Mouse (Mus musculus) CD4-positive, CD25-positive, alpha-beta regulatory T cell, adult 4 months (primary cell): Measurements from ENCODE around the gene Obp2b. TPM values are rescaled to one million over a fixed set of nuclear protein-coding genes. Genes with fewer than 3 reads are reported as not detected.
"Not testable (repeated sequence)": the region's sequence is repeated elsewhere in the genome, so short reads cannot be mapped to it uniquely, and the experiment has no call there.

Experiments used
- ATAC-seq: one replicate; pipeline ENCODE4 v1.8.0; 2017
- polyA plus RNA-seq, 2 experiments: library from polyadenylated mRNA; unstranded; fragments of 100-300 nt; shearing (Covaris generic); gene quantifications; one replicate each; pipeline ENCODE4 v1.2.1; 2017

Obp2b gene
- polyA plus RNA-seq, result not detected

- not testable (repeated sequence) for ATAC-seq
These were observed at the start of gene Obp2b for GRCm38 (mm10) chr2:25736709-25737108. Obp2b (plus strand) TSS chr2:25737009.

- peak; percentile 65 for ATAC-seq
These were observed 42.2 kb upstream of the Obp2b start for GRCm38 (mm10) chr2:25694605-25695004.

- peak; percentile 29 for ATAC-seq
These were observed 39.9 kb upstream of the Obp2b start for GRCm38 (mm10) chr2:25696951-25697350.

GRCm38 (mm10) chr2:25698696-25699095 is 38.1 kb upstream of the Obp2b start:
- no peak for ATAC-seq

- not testable (repeated sequence) for ATAC-seq
These were observed 37.1 kb upstream of the Obp2b start, which contains the start of gene Obp2a for GRCm38 (mm10) chr2:25699743-25700142. Obp2a (plus strand) TSS chr2:25700043.

GRCm38 (mm10) chr2:25701001-25701400 is 35.8 kb upstream of the Obp2b start:
- ATAC-seq, result no peak

- no peak for ATAC-seq
These were observed 33.1 kb upstream of the Obp2b start for GRCm38 (mm10) chr2:25703706-25704105.

- peak; percentile 92 for ATAC-seq
These were observed 29.9 kb upstream of the Obp2b start, which contains the start of gene Bmyc for GRCm38 (mm10) chr2:25706643-25707481. Bmyc (plus strand) TSS chr2:25706739.

- ATAC-seq, result peak; percentile 19
These were observed 28.7 kb upstream of the Obp2b start for GRCm38 (mm10) chr2:25708121-25708520.

- not testable (repeated sequence) for ATAC-seq
These were observed 27.8 kb upstream of the Obp2b start for GRCm38 (mm10) chr2:25709056-25709455.

GRCm38 (mm10) chr2:25709791-25710190 is 27.0 kb upstream of the Obp2b start:
- not testable (repeated sequence) for ATAC-seq

GRCm38 (mm10) chr2:25711641-25712040 is 25.2 kb upstream of the Obp2b start:
- not testable (repeated sequence) for ATAC-seq

- ATAC-seq, result no peak
These were observed 19.6 kb upstream of the Obp2b start for GRCm38 (mm10) chr2:25717222-25717621.

- no peak for ATAC-seq
These were observed 3.4 kb upstream of the Obp2b start for GRCm38 (mm10) chr2:25733199-25733930.

- no peak for ATAC-seq
These were observed 4.9 kb downstream of the Obp2b start for GRCm38 (mm10) chr2:25741671-25742070.

- ATAC-seq, result no peak
These were observed 17.4 kb downstream of the Obp2b start for GRCm38 (mm10) chr2:25754201-25754600.

- no peak for ATAC-seq
These were observed 21.3 kb downstream of the Obp2b start for GRCm38 (mm10) chr2:25758064-25758625.

GRCm38 (mm10) chr2:25765269-25765668 is 28.5 kb downstream of the Obp2b start, which contains the start of gene Lcn3:
Lcn3 (plus strand) TSS chr2:25765569.
- ATAC-seq, result no peak

GRCm38 (mm10) chr2:25767764-25768163 is 31.0 kb downstream of the Obp2b start:
- ATAC-seq, result no peak

- no peak for ATAC-seq
These were observed 36.7 kb downstream of the Obp2b start for GRCm38 (mm10) chr2:25773507-25773906.

- ATAC-seq, result no peak
These were observed 37.8 kb downstream of the Obp2b start for GRCm38 (mm10) chr2:25774640-25775039.

- no peak for ATAC-seq
These were observed 39.2 kb downstream of the Obp2b start for GRCm38 (mm10) chr2:25775991-25776390.

GRCm38 (mm10) chr2:25776717-25777116 is 39.9 kb downstream of the Obp2b start, which contains the start of gene Lcn11:
Lcn11 (plus strand) TSS chr2:25777017.
- no peak for ATAC-seq
